ENCODE assay signal across 8 mouse cellular contexts in the genomic region with DNA sequence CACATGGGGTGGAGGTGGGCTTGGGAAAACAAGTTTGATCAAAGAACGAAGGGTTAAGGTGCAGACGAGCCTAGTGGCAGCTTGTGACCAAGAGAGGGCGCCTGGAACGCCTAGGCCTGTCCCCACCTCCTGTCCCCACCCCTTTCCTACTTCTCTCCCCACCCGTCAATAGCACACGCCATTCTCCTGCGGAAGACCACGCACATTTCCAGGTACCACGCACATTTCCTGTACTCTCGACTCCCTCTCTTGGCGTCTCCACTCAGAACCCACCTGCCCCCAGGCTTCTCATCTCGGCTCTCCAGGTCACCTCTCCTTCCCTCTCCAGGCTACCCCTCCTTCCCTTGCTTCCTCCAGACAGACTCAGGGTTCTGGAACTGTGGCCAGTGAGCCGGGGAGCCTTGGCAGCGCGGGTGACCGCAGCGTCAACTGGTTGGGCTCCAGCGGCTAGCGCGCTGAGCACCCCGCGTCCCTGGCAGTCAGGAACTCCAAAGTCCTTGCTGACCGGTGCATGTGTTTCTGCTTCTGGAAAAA. TPM values are rescaled to one million over a fixed set of nuclear protein-coding genes. Genes with fewer than 3 reads are reported as not detected.
DNase-seq lines count a peak whose midpoint lies in the region; ATAC-seq and TF ChIP-seq lines count a peak whose summit lies in the region.

No protein-coding gene starts in this region.

- TF ChIP-seq EP300 in ES-Bruce4 (IDR thresholded peaks at IDR 0.05; ENCODE audit: insufficient read depth, low read depth, low read length), result 0 out of 2 replicates have a peak, but pooled peaks have one; percentile 46

- H3K4me2 ChIP-seq in lung, embryonic 14.5 days, result peak overlapping the region; percentile 89
- H3K4me2 ChIP-seq in neural tube, embryonic 14.5 days (ENCODE audit: low read depth, low read length), result peak overlapping the region; percentile 78

- peak; percentile 96 for DNase-seq in brain, adult 2 months (ENCODE audit: low read depth, low spot score)
- peak; percentile 66 for DNase-seq in forebrain, embryonic 10.5 days (ENCODE audit: extremely low spot score, low spot score)
- DNase-seq in heart, postnatal 10 days, result peak; percentile 83 to 87
- peak; percentile 86 to 92 for DNase-seq in kidney, postnatal 25 days
- DNase-seq in lung, embryonic 14.5 days, result peak; percentile 86
- peak; percentile 75 for DNase-seq in thymus, postnatal 14 days

- peak overlapping the region; percentile 12; the same call in 1 of the 2 replicates for H3K27ac ChIP-seq in ES-Bruce4 (ENCODE audit: insufficient read depth, low read length)
- peak overlapping the region; percentile 86 for H3K27ac ChIP-seq in forebrain, embryonic 10.5 days
- peak overlapping the region; percentile 69; the same call in 1 of the 2 replicates for H3K27ac ChIP-seq in lung, embryonic 14.5 days (ENCODE audit: low read depth)
- peak overlapping the region; percentile 66; the same call in 1 of the 2 replicates for H3K27ac ChIP-seq in neural tube, embryonic 14.5 days (ENCODE audit: low read depth, low read length)

- TF ChIP-seq POLR2A in ES-Bruce4 (IDR thresholded peaks at IDR 0.05; ENCODE audit: insufficient read depth, low read length), result no peak

- H3K4me3 ChIP-seq in ES-Bruce4 (ENCODE audit: low read depth, low read length), result peak overlapping the region; percentile 74
- peak overlapping the region; percentile 60 for H3K4me3 ChIP-seq in forebrain, embryonic 10.5 days
- H3K4me3 ChIP-seq in lung, embryonic 14.5 days (ENCODE audit: low read depth, low read length), result peak overlapping the region; percentile 54
- peak overlapping the region; percentile 35 for H3K4me3 ChIP-seq in neural tube, embryonic 14.5 days (ENCODE audit: low read depth, low read length)

- H3K9me3 ChIP-seq in ES-Bruce4 (replicated peaks; ENCODE audit: control insufficient read depth, insufficient read depth, low read length, poor library complexity, severe bottlenecking), result no peaks in the 10 kb centered on the region
- no peaks in the 10 kb centered on the region for H3K9me3 ChIP-seq in forebrain, embryonic 10.5 days
- no peaks in the 10 kb centered on the region for H3K9me3 ChIP-seq in lung, embryonic 14.5 days (ENCODE audit: low read depth, low read length)
- H3K9me3 ChIP-seq in neural tube, embryonic 14.5 days (ENCODE audit: control insufficient read depth, low read length), result no peaks in the 10 kb centered on the region

- no peaks in the 10 kb centered on the region for H3K27me3 ChIP-seq in ES-Bruce4 (ENCODE audit: control insufficient read depth, insufficient read depth, low read length, poor library complexity, severe bottlenecking)
- H3K27me3 ChIP-seq in forebrain, embryonic 10.5 days (ENCODE audit: poor library complexity, severe bottlenecking), result peaks cover 10% of the 10 kb centered on the region; the same call in 1 of the 2 replicates
- no peaks in the 10 kb centered on the region for H3K27me3 ChIP-seq in lung, embryonic 14.5 days (ENCODE audit: insufficient read depth, low read length)
- no peaks in the 10 kb centered on the region for H3K27me3 ChIP-seq in neural tube, embryonic 14.5 days (ENCODE audit: control insufficient read depth, insufficient read depth, low read length)

- under 1% methylated on average over 23 of the region's 23 CpGs for WGBS in forebrain, embryonic 10.5 days
- under 1% methylated on average over 23 of the region's 23 CpGs for WGBS in lung, embryonic 14.5 days
- WGBS in neural tube, embryonic 14.5 days, result 2% methylated on average over 23 of the region's 23 CpGs

- peak overlapping the region; percentile 42 for H3K9ac ChIP-seq in ES-Bruce4 (ENCODE audit: low read depth, poor library complexity, severe bottlenecking)
- H3K9ac ChIP-seq in lung, embryonic 14.5 days, result peak overlapping the region; percentile 50
- peak overlapping the region; percentile 47 for H3K9ac ChIP-seq in neural tube, embryonic 14.5 days (replicated peaks; ENCODE audit: low read depth, low read length)

- peaks cover 6% of the 10 kb centered on the region for H3K4me1 ChIP-seq in ES-Bruce4 (ENCODE audit: control insufficient read depth, insufficient read depth, low read length)
- H3K4me1 ChIP-seq in forebrain, embryonic 10.5 days, result peaks cover 85% of the 10 kb centered on the region
- peaks cover 37% of the 10 kb centered on the region for H3K4me1 ChIP-seq in lung, embryonic 14.5 days (ENCODE audit: insufficient read depth)
- peaks cover 24% of the 10 kb centered on the region for H3K4me1 ChIP-seq in neural tube, embryonic 14.5 days (ENCODE audit: control insufficient read depth, insufficient read depth, low read length)

- peak; percentile 90 for TF ChIP-seq CTCF in ES-Bruce4 (IDR thresholded peaks at IDR 0.05; ENCODE audit: low read depth, low read length)
- TF ChIP-seq CTCF in lung, embryonic 14.5 days (IDR thresholded peaks at IDR 0.05; ENCODE audit: low read depth), result peak; percentile 80

- intact Hi-C loops in heart, postnatal 10 days (cut with DNase I), result loop anchor here (1.0 kb wide), 1 partner anchor 28 kb away; a partner anchor contains a TSS

- no peaks in the 10 kb centered on the region for H3K36me3 ChIP-seq in ES-Bruce4 (ENCODE audit: control insufficient read depth, insufficient read depth, low read length, poor library complexity, severe bottlenecking)
- H3K36me3 ChIP-seq in forebrain, embryonic 10.5 days (replicated peaks), result no peaks in the 10 kb centered on the region
- H3K36me3 ChIP-seq in lung, embryonic 14.5 days (ENCODE audit: insufficient read depth), result 0 out of 2 replicates have a peak, but pooled peaks cover under 1% of the 10 kb centered on the region
- no peaks in the 10 kb centered on the region for H3K36me3 ChIP-seq in neural tube, embryonic 14.5 days (ENCODE audit: control insufficient read depth, insufficient read depth, low read length)

- ATAC-seq in lung, embryonic 14.5 days (ENCODE audit: insufficient read depth), result peak; percentile 48
- peak; percentile 69; the same call in 1 of the 2 replicates for ATAC-seq in neural tube, embryonic 14.5 days (ENCODE audit: low read depth)

RNA-seq across cellular contexts. Expression of a gene that starts 1.1 kb away (rescaled TPM):
- 35.1 and 35.5 TPM in 2 replicates for polyA plus RNA-seq in ES-Bruce4 (2011; ENCODE audit: insufficient read depth, insufficient read length, low read depth, missing spikeins)
- polyA plus RNA-seq in forebrain, embryonic 10.5 days (2016; fragmentation: Nextera tagmentation; extraction: Ambion mirVana), result 40.7 and 42.8 TPM in 2 replicates
- total RNA-seq in heart, postnatal 10 days (2021), result 10 to 100 TPM; 20.0 to 22.4 TPM
- 46.0 and 48.4 TPM in 2 replicates for polyA plus RNA-seq in lung, embryonic 14.5 days (2014; fragmentation: Nextera tagmentation; extraction: Ambion mirVana)
- 59.5 and 66.9 TPM in 2 replicates for polyA plus RNA-seq in neural tube, embryonic 14.5 days (2014; fragmentation: Nextera tagmentation; extraction: Ambion mirVana)

RNA-seq across cellular contexts. Expression of a gene that starts 1.3 kb away (rescaled TPM):
- 6.7 and 7.5 TPM in 2 replicates for polyA plus RNA-seq in ES-Bruce4 (2011; ENCODE audit: insufficient read depth, insufficient read length, low read depth, missing spikeins)
- polyA plus RNA-seq in forebrain, embryonic 10.5 days (2016; fragmentation: Nextera tagmentation; extraction: Ambion mirVana), result 4.4 and 6.0 TPM in 2 replicates
- total RNA-seq in heart, postnatal 10 days (2021), result 1 to 10 TPM; 4.6 to 6.2 TPM
- 10.0 and 11.0 TPM in 2 replicates for polyA plus RNA-seq in lung, embryonic 14.5 days (2014; fragmentation: Nextera tagmentation; extraction: Ambion mirVana)
- 8.6 TPM in 2 replicates for polyA plus RNA-seq in neural tube, embryonic 14.5 days (2014; fragmentation: Nextera tagmentation; extraction: Ambion mirVana)

RNA-seq across cellular contexts. Expression of a gene that starts 4.5 kb away (rescaled TPM):
- 99.2 and 115 TPM in 2 replicates for polyA plus RNA-seq in ES-Bruce4 (2011; ENCODE audit: insufficient read depth, insufficient read length, low read depth, missing spikeins)
- polyA plus RNA-seq in forebrain, embryonic 10.5 days (2016; fragmentation: Nextera tagmentation; extraction: Ambion mirVana), result 337 and 351 TPM in 2 replicates
- 10 to 100 TPM; 77.4 to 89.6 TPM for total RNA-seq in heart, postnatal 10 days (2021)
- polyA plus RNA-seq in lung, embryonic 14.5 days (2014; fragmentation: Nextera tagmentation; extraction: Ambion mirVana), result 95.9 and 109 TPM in 2 replicates
- polyA plus RNA-seq in neural tube, embryonic 14.5 days (2014; fragmentation: Nextera tagmentation; extraction: Ambion mirVana), result 166 and 182 TPM in 2 replicates

RNA-seq across cellular contexts. Expression of a gene that starts 10.4 kb away (rescaled TPM):
- 33.9 and 36.0 TPM in 2 replicates for polyA plus RNA-seq in ES-Bruce4 (2011; ENCODE audit: insufficient read depth, insufficient read length, low read depth, missing spikeins)
- 45.6 and 51.3 TPM in 2 replicates for polyA plus RNA-seq in forebrain, embryonic 10.5 days (2016; fragmentation: Nextera tagmentation; extraction: Ambion mirVana)
- 10 to 100 TPM; 17.0 to 17.8 TPM for total RNA-seq in heart, postnatal 10 days (2021)
- polyA plus RNA-seq in lung, embryonic 14.5 days (2014; fragmentation: Nextera tagmentation; extraction: Ambion mirVana), result 33.2 and 34.9 TPM in 2 replicates
- polyA plus RNA-seq in neural tube, embryonic 14.5 days (2014; fragmentation: Nextera tagmentation; extraction: Ambion mirVana), result 20.3 and 22.5 TPM in 2 replicates

RNA-seq across cellular contexts. Expression of a gene that starts 17.2 kb away (rescaled TPM):
- 0.30 and 0.44 TPM in 2 replicates for polyA plus RNA-seq in ES-Bruce4 (2011; ENCODE audit: insufficient read depth, insufficient read length, low read depth, missing spikeins)
- polyA plus RNA-seq in forebrain, embryonic 10.5 days (2016; fragmentation: Nextera tagmentation; extraction: Ambion mirVana), result 0.10 and 0.27 TPM in 2 replicates
- total RNA-seq in heart, postnatal 10 days (2021), result under 1 TPM in 1 of 2 experiments, not detected in 1; 0.12 TPM
- polyA plus RNA-seq in lung, embryonic 14.5 days (2014; fragmentation: Nextera tagmentation; extraction: Ambion mirVana), result 0.26 and 0.34 TPM in 2 replicates
- 1.5 and 1.7 TPM in 2 replicates for polyA plus RNA-seq in neural tube, embryonic 14.5 days (2014; fragmentation: Nextera tagmentation; extraction: Ambion mirVana)

Comparison
In these comparisons a context has a peak if more than half of its experiments do, and no peak if none do; other contexts are left out.
1. Peak in every context shown above with its lines: DNase-seq, ATAC-seq, H3K4me3 ChIP-seq and H3K27ac ChIP-seq.
2. H3K27ac ChIP-seq: peak in every context shown above with its lines; median percentile 86 in forebrain, embryonic 10.5 days; 69 in lung, embryonic 14.5 days; 66 in neural tube, embryonic 14.5 days; 12 in ES-Bruce4.